Mouse (Mus musculus): ENCODE data around the gene Pdlim1. TPM values are rescaled to one million over a fixed set of nuclear protein-coding genes. Genes with fewer than 3 reads are reported as not detected.
A peak's percentile ranks its signal among the peaks of the same experiment; 100 is the strongest.

Pdlim1 gene
- polyA plus RNA-seq, 1 experiment from 2014 or later: 151 TPM

- Histone ChIP-seq H3K4me1 (peaks cover 10% of the 10 kb centered on the region), H3K27me3 (no peaks in the 10 kb centered on the region), H3K9ac (no peak overlapping the region), H3K4me3 (replicated peaks) (no peak overlapping the region), H3K4me2 (replicated peaks) (no peak overlapping the region; the same call in 1 of the 2 replicates), H3K36me3 (no peaks in the 10 kb centered on the region), H3K27ac (replicated peaks) (no peak overlapping the region), H3K9me3 (replicated peaks) (no peaks in the 10 kb centered on the region)
- ATAC-seq (ENCODE audit: insufficient number of reproducible peaks, low FRiP score, low TSS enrichment, low read depth): no peak
- 44% methylated on average over 9 of the region's 9 CpGs for WGBS
Observed at GRCm38 (mm10) chr19:40302916-40303315, 31.3 kb upstream of the Pdlim1 start.

- H3K9me3 ChIP-seq (replicated peaks): no peaks in the 10 kb centered on the region
- H3K27ac ChIP-seq (replicated peaks): no peak overlapping the region
- WGBS: 58% methylated on average over 5 of the region's 5 CpGs
- no peak for ATAC-seq (ENCODE audit: insufficient number of reproducible peaks, low FRiP score, low TSS enrichment, low read depth)
- no peak overlapping the region for H3K4me2 ChIP-seq (replicated peaks)
- H3K36me3 ChIP-seq: no peaks in the 10 kb centered on the region
- H3K4me1 ChIP-seq: peaks cover 10% of the 10 kb centered on the region
- H3K9ac ChIP-seq: no peak overlapping the region
- H3K4me3 ChIP-seq (replicated peaks): no peak overlapping the region
- no peaks in the 10 kb centered on the region for H3K27me3 ChIP-seq
Observed at GRCm38 (mm10) chr19:40302477-40302876, 30.8 kb upstream of the Pdlim1 start.

GRCm38 (mm10) chr19:40299983-40300759, 28.5 kb upstream of the Pdlim1 start:
- no peak for ATAC-seq (ENCODE audit: insufficient number of reproducible peaks, low FRiP score, low TSS enrichment, low read depth)
- Histone ChIP-seq H3K4me2 (replicated peaks) (no peak overlapping the region), H3K36me3 (no peaks in the 10 kb centered on the region), H3K9me3 (replicated peaks) (no peaks in the 10 kb centered on the region), H3K27me3 (no peaks in the 10 kb centered on the region), H3K4me1 (peaks cover 10% of the 10 kb centered on the region), H3K9ac (no peak overlapping the region), H3K4me3 (replicated peaks) (no peak overlapping the region), H3K27ac (replicated peaks) (no peak overlapping the region)
- 62% methylated on average over 12 of the region's 12 CpGs for WGBS

GRCm38 (mm10) chr19:40299182-40299581, 27.5 kb upstream of the Pdlim1 start:
- no peak for ATAC-seq (ENCODE audit: insufficient number of reproducible peaks, low FRiP score, low TSS enrichment, low read depth)
- H3K9ac ChIP-seq: no peak overlapping the region
- H3K4me2 ChIP-seq (replicated peaks): no peak overlapping the region
- peaks cover 10% of the 10 kb centered on the region for H3K4me1 ChIP-seq
- no peak overlapping the region for H3K27ac ChIP-seq (replicated peaks)
- no peaks in the 10 kb centered on the region for H3K9me3 ChIP-seq (replicated peaks)
- H3K27me3 ChIP-seq: no peaks in the 10 kb centered on the region
- H3K4me3 ChIP-seq (replicated peaks): no peak overlapping the region
- WGBS: 58% methylated on average over 6 of the region's 6 CpGs
- H3K36me3 ChIP-seq: no peaks in the 10 kb centered on the region

GRCm38 (mm10) chr19:40298574-40298973, 26.9 kb upstream of the Pdlim1 start:
- 80% methylated on average over 2 of the region's 2 CpGs for WGBS
- peaks cover 10% of the 10 kb centered on the region for H3K4me1 ChIP-seq
- H3K4me2 ChIP-seq (replicated peaks): no peak overlapping the region
- H3K36me3 ChIP-seq: no peaks in the 10 kb centered on the region
- no peaks in the 10 kb centered on the region for H3K9me3 ChIP-seq (replicated peaks)
- no peak overlapping the region for H3K27ac ChIP-seq (replicated peaks)
- H3K27me3 ChIP-seq: no peaks in the 10 kb centered on the region
- no peak overlapping the region for H3K4me3 ChIP-seq (replicated peaks)
- ATAC-seq (ENCODE audit: insufficient number of reproducible peaks, low FRiP score, low TSS enrichment, low read depth): no peak
- H3K9ac ChIP-seq: no peak overlapping the region

- Histone ChIP-seq H3K4me1 (0 out of 2 replicates have a peak, but pooled peaks cover 3% of the 10 kb centered on the region), H3K36me3 (no peaks in the 10 kb centered on the region), H3K9me3 (replicated peaks) (no peaks in the 10 kb centered on the region), H3K27me3 (no peaks in the 10 kb centered on the region), H3K27ac (replicated peaks) (no peak overlapping the region), H3K4me3 (replicated peaks) (no peak overlapping the region), H3K9ac (no peak overlapping the region), H3K4me2 (replicated peaks) (no peak overlapping the region)
- 56% methylated on average over 4 of the region's 4 CpGs for WGBS
- no peak for ATAC-seq (ENCODE audit: insufficient number of reproducible peaks, low FRiP score, low TSS enrichment, low read depth)
Observed at GRCm38 (mm10) chr19:40297798-40298144, 26.1 kb upstream of the Pdlim1 start.

- Histone ChIP-seq H3K9me3 (replicated peaks) (no peaks in the 10 kb centered on the region), H3K27me3 (no peaks in the 10 kb centered on the region), H3K4me2 (replicated peaks) (no peak overlapping the region), H3K9ac (no peak overlapping the region), H3K27ac (replicated peaks) (no peak overlapping the region), H3K4me3 (replicated peaks) (no peak overlapping the region), H3K36me3 (no peaks in the 10 kb centered on the region), H3K4me1 (0 out of 2 replicates have a peak, but pooled peaks cover 3% of the 10 kb centered on the region)
- WGBS: 61% methylated on average over 7 of the region's 7 CpGs
- ATAC-seq (ENCODE audit: insufficient number of reproducible peaks, low FRiP score, low TSS enrichment, low read depth): no peak
Observed at GRCm38 (mm10) chr19:40297078-40297797, 25.6 kb upstream of the Pdlim1 start.

GRCm38 (mm10) chr19:40294231-40294630, 22.6 kb upstream of the Pdlim1 start:
- ATAC-seq (ENCODE audit: insufficient number of reproducible peaks, low FRiP score, low TSS enrichment, low read depth): no peak
- H3K9me3 ChIP-seq (replicated peaks): no peaks in the 10 kb centered on the region
- no peak overlapping the region for H3K9ac ChIP-seq
- no peak overlapping the region for H3K4me2 ChIP-seq (replicated peaks)
- H3K4me3 ChIP-seq (replicated peaks): no peak overlapping the region
- H3K27ac ChIP-seq (replicated peaks): no peak overlapping the region
- WGBS: 71% methylated on average over 1 of the region's 1 CpGs
- no peaks in the 10 kb centered on the region for H3K36me3 ChIP-seq
- H3K4me1 ChIP-seq: 0 out of 2 replicates have a peak, but pooled peaks cover under 1% of the 10 kb centered on the region
- H3K27me3 ChIP-seq: no peaks in the 10 kb centered on the region

- Histone ChIP-seq H3K9me3 (replicated peaks) (no peaks in the 10 kb centered on the region), H3K4me1 (no peaks in the 10 kb centered on the region), H3K9ac (no peak overlapping the region), H3K27me3 (no peaks in the 10 kb centered on the region), H3K27ac (replicated peaks) (no peak overlapping the region), H3K36me3 (no peaks in the 10 kb centered on the region), H3K4me3 (replicated peaks) (no peak overlapping the region), H3K4me2 (replicated peaks) (no peak overlapping the region)
- no peak for ATAC-seq (ENCODE audit: insufficient number of reproducible peaks, low FRiP score, low TSS enrichment, low read depth)
- WGBS: 88% methylated on average over 6 of the region's 6 CpGs
Observed at GRCm38 (mm10) chr19:40293791-40294190, 22.1 kb upstream of the Pdlim1 start.

- H3K4me2 ChIP-seq (replicated peaks): no peak overlapping the region
- H3K4me3 ChIP-seq (replicated peaks): no peak overlapping the region
- no peaks in the 10 kb centered on the region for H3K4me1 ChIP-seq
- H3K27ac ChIP-seq (replicated peaks): peak overlapping the region; percentile 60; the same call in 1 of the 2 replicates
- H3K9ac ChIP-seq: no peak overlapping the region
- WGBS: 53% methylated on average over 6 of the region's 6 CpGs
- no peak for ATAC-seq (ENCODE audit: insufficient number of reproducible peaks, low FRiP score, low TSS enrichment, low read depth)
- H3K9me3 ChIP-seq (replicated peaks): no peaks in the 10 kb centered on the region
- no peaks in the 10 kb centered on the region for H3K36me3 ChIP-seq
- H3K27me3 ChIP-seq: no peaks in the 10 kb centered on the region
Observed at GRCm38 (mm10) chr19:40290099-40290724, 18.6 kb upstream of the Pdlim1 start.

- Histone ChIP-seq H3K4me2 (replicated peaks) (no peak overlapping the region), H3K4me3 (replicated peaks) (no peak overlapping the region), H3K9ac (no peak overlapping the region), H3K36me3 (no peaks in the 10 kb centered on the region), H3K27ac (replicated peaks) (no peak overlapping the region), H3K4me1 (no peaks in the 10 kb centered on the region), H3K9me3 (replicated peaks) (no peaks in the 10 kb centered on the region), H3K27me3 (no peaks in the 10 kb centered on the region)
- 85% methylated on average over 9 of the region's 9 CpGs for WGBS
- ATAC-seq (ENCODE audit: insufficient number of reproducible peaks, low FRiP score, low TSS enrichment, low read depth): no peak
Observed at GRCm38 (mm10) chr19:40288415-40288814, 16.8 kb upstream of the Pdlim1 start.

Measured in embryonic facial prominence, embryonic 15.5 days (tissue).